Mouse (Mus musculus) lung, embryonic 14.5 days (tissue): ENCODE measurements around the gene Irx3. TPM values are rescaled to one million over a fixed set of nuclear protein-coding genes. Genes with fewer than 3 reads are reported as not detected.

Experiments used
- ATAC-seq: fragments of 200-750 bp; cut with Nextera tagmentation; 2 replicates; pipeline ENCODE4 v1.8.0; 2017; ENCODE audit warnings: mild to moderate bottlenecking, moderate TSS enrichment, moderate library complexity; ENCODE audit not compliant: insufficient read depth
- DNase-seq: peaks from one replicate; pipeline ENCODE4 v3.0.0-alpha.2; 2015
- H3K27ac ChIP-seq: fragments of 300-500 bp; sonication (generic); 2 replicates; pipeline ENCODE4 v1.5.1; 2014; ENCODE audit warnings: low read depth, mild to moderate bottlenecking, moderate library complexity
- H3K27me3 ChIP-seq: fragments of 300-500 bp; sonication (generic); 2 replicates; pipeline ENCODE4 v1.6.1; 2014; ENCODE audit warnings: low read length, control low read depth; ENCODE audit not compliant: insufficient read depth
- H3K36me3 ChIP-seq: fragments of 300-500 bp; sonication (generic); 2 replicates; pipeline ENCODE4 v1.6.1; 2014; ENCODE audit warnings: control low read depth; ENCODE audit not compliant: insufficient read depth
- H3K4me1 ChIP-seq: fragments of 300-500 bp; sonication (generic); 2 replicates; pipeline ENCODE4 v1.6.1; 2014; ENCODE audit warnings: antibody characterized with exemption, control low read depth; ENCODE audit not compliant: insufficient read depth
- H3K4me2 ChIP-seq: fragments of 300-500 bp; sonication (generic); 2 replicates; pipeline ENCODE4 v1.6.1; 2014; ENCODE audit warnings: mild to moderate bottlenecking
- H3K4me3 ChIP-seq: fragments of 300-500 bp; sonication (generic); 2 replicates; pipeline ENCODE4 v1.5.1; 2014; ENCODE audit warnings: low read depth, low read length
- H3K9ac ChIP-seq: fragments of 300-500 bp; sonication (generic); 2 replicates; pipeline ENCODE4 v1.6.1; 2014
- H3K9me3 ChIP-seq: fragments of 300-500 bp; sonication (generic); 2 replicates; pipeline ENCODE4 v1.6.1; 2016; ENCODE audit warnings: low read depth, low read length, control low read depth
- CTCF ChIP-seq: IDR thresholded peaks from 2 replicates; pipeline ENCODE4 v1.5.1; 2016; ENCODE audit warnings: antibody characterized with exemption, low read depth
- WGBS: fragments of 180-500 bp; shearing (Covaris S2); extraction: QIAGEN DNeasy Blood & Tissue Kit; methylation state at CpG from one replicate; pipeline ENCODE4 v1.1.7; 2014; 5-methylcytosine and 5-hydroxymethylcytosine counted together
- polyA plus RNA-seq: library from polyadenylated mRNA; unstranded; fragments of >200 nt; fragmentation: Nextera tagmentation; extraction: Ambion mirVana; gene quantifications from 2 replicates; pipeline ENCODE4 v1.2.1, GENCODE M21; 2014

Irx3 gene
- polyA plus RNA-seq, 1 experiment from 2014 or later = 29.9 TPM

DNA sequence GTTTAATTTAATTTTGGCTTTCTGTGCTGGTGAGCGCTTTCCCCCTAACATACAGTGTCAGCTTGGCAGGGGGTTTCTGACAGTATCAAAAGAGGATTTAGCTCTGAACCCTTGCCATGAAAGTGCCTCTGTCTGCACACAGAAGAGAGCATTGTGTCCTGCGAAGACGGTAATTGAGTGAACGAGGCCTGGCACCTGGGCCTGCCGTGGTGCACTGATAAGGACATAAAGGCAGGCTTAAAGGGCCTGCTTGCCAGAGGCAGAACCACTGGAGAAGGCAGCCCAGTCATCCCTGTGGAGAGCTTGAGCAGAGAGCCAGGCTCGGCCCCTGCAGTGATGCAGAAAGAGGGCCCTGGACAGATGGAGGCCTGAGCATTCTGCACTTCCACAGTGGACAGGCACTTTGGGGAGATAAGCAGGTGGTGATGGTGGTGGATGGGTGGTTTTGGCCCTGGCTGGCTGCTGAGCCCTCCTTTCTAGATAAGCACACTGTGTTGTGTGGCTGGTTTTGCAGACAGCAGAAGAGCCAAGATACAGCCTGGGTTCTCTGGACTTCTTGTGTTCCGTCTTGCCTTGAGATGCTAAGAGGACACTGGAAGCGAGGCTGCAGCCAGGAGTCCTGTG lies 36.3 kb downstream of the Irx3 start:
- no peaks in the 10 kb centered on the region for H3K36me3 ChIP-seq
- no peaks in the 10 kb centered on the region for H3K4me1 ChIP-seq
- ATAC-seq (no peak), DNase-seq (no peak)
- H3K27ac ChIP-seq = no peak overlapping the region
- H3K9ac ChIP-seq = no peak overlapping the region
- H3K4me3 ChIP-seq = no peak overlapping the region
- WGBS = 57% methylated on average over 8 of the region's 8 CpGs
- H3K9me3 ChIP-seq = no peaks in the 10 kb centered on the region
- no peaks in the 10 kb centered on the region for H3K27me3 ChIP-seq
- H3K4me2 ChIP-seq = no peak overlapping the region
- no peak for TF ChIP-seq CTCF

DNA sequence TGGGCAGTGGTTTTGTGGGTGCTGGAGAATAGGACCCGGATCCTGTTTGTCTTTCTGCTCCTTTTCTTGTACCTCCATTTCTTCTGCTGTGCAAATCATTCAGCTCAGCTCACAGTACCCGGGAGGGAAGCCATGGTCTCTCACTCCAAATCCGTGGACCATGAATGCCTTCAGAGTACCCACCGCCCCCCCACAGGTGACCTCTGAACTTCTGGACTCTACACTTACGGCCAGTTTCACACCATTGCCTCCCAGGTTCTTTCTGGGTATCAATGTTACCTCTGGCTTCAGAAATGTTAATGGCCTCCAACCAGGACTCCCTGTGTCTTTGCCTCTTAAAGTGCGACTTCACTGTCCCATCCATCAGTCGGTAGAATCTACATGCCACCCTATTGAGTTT lies 46.3 kb downstream of the Irx3 start:
- no peak for TF ChIP-seq CTCF
- no peaks in the 10 kb centered on the region for H3K36me3 ChIP-seq
- 79% methylated on average over 7 of the region's 7 CpGs for WGBS
- 0 out of 2 replicates have a peak, but pooled peaks cover 3% of the 10 kb centered on the region for H3K27me3 ChIP-seq
- DNase-seq (no peak), ATAC-seq (no peak)
- H3K9me3 ChIP-seq = no peaks in the 10 kb centered on the region
- H3K9ac ChIP-seq = no peak overlapping the region
- no peak overlapping the region for H3K4me2 ChIP-seq
- no peaks in the 10 kb centered on the region for H3K4me1 ChIP-seq
- no peak overlapping the region for H3K4me3 ChIP-seq
- no peak overlapping the region for H3K27ac ChIP-seq

DNA sequence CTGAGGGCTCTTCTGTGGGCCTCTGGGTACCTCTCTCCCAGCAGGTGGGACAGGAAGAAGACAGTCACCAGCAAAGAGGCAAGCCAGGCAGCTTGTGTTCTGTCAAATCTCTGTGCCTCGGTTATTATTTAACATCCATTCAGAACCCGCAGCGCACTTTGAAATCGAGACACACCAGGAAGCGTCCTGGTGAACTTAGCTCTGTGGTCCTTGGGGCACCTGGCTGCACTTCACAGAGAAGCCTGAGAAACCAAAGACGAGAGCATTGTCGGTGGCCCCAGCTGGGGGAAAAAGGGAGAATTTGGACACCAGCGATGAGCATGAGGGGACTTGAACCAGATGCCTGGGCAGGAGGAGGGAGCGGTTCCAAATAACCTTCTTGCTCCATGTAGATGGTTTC lies 46.8 kb downstream of the Irx3 start:
- no peak for ATAC-seq
- no peak for TF ChIP-seq CTCF
- no peak overlapping the region for H3K4me2 ChIP-seq
- H3K36me3 ChIP-seq = no peaks in the 10 kb centered on the region
- H3K4me3 ChIP-seq = no peak overlapping the region
- DNase-seq = no peak
- H3K9ac ChIP-seq = no peak overlapping the region
- no peaks in the 10 kb centered on the region for H3K4me1 ChIP-seq
- H3K27ac ChIP-seq = no peak overlapping the region
- 81% methylated on average over 9 of the region's 9 CpGs for WGBS
- no peaks in the 10 kb centered on the region for H3K9me3 ChIP-seq
- 0 out of 2 replicates have a peak, but pooled peaks cover 3% of the 10 kb centered on the region for H3K27me3 ChIP-seq

DNA sequence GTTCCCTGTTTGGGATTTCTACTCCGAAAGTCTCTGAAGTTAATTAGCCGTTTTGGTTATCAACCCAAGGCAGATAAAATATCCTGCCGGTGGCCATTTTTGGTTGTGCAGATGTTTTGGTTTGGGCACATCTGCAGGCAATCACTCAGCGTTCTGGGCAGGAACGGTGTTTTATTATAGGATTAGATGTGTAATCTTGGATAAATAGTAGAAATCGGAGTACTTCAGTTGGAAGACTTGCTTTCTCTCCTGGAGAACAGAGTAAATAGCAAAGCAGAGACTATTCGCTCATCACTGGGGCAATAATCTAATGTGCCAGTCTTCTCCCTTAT lies 51.1 kb downstream of the Irx3 start:
- H3K9me3 ChIP-seq = no peaks in the 10 kb centered on the region
- no peak overlapping the region for H3K4me3 ChIP-seq
- no peak overlapping the region for H3K9ac ChIP-seq
- H3K27ac ChIP-seq = no peak overlapping the region
- no peaks in the 10 kb centered on the region for H3K4me1 ChIP-seq
- no peak for TF ChIP-seq CTCF
- ATAC-seq = no peak
- no peak for DNase-seq
- H3K27me3 ChIP-seq = peaks cover 9% of the 10 kb centered on the region; the same call in 1 of the 2 replicates
- H3K36me3 ChIP-seq = no peaks in the 10 kb centered on the region
- H3K4me2 ChIP-seq = no peak overlapping the region
- 33% methylated on average over 7 of the region's 7 CpGs for WGBS

DNA sequence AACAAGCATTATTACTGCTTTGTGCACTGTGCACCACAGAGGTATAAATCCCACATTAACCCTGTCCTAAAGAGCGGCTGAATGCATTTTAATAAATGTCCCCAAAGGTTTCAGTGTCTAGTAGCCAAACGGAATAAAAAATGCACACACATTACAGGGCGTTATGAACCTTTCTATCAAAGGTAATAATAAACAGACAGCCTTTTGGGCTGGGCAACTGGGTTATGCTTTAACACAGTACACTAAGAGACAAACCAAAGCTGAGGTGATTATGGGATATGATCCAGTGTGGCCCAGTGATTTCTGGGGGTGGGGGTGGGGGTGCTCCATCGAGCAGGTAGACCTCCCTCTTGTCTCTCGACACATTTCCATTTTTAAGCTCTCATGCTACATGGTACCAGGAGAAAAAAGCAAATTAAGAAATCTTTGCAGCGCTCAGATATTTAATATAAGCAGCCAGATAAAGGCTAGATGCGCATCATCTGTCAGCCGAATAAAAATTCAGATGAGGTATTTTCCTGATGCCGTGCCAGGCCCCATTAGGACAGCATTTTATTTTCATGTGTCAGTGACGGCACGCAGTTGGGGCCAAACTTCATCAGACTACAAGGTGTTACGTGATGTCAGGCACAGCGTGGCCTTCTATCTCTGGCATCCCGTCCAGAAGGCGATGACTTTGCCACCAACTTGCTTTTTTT lies 51.6 kb downstream of the Irx3 start:
- no peak for ATAC-seq

DNA sequence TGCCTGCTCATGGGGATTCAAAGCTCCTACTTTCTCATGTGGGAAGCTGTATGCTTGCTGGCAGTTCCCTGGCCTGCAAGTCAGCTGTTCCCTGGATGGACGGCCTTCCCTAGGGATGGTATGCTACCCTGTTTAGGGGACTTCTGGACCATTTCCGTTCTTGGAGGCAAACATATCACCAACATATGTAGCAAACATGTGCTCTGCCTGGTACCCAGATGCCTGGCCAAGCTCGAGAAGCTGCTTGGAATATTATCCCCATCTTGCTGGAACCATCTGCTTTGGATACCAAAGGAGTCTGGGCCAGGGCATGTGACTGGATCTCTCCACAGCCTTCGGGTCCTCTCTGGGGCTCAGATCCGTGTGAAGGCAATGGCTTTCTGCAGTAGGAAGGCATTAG lies 52.5 kb downstream of the Irx3 start:
- WGBS = 66% methylated on average over 5 of the region's 5 CpGs
- Histone ChIP-seq H3K9ac (no peak overlapping the region), H3K27ac (no peak overlapping the region), H3K4me1 (no peaks in the 10 kb centered on the region), H3K4me2 (no peak overlapping the region), H3K27me3 (peaks cover 9% of the 10 kb centered on the region; the same call in 1 of the 2 replicates), H3K9me3 (no peaks in the 10 kb centered on the region), H3K36me3 (no peaks in the 10 kb centered on the region), H3K4me3 (no peak overlapping the region)
- no peak for TF ChIP-seq CTCF
- ATAC-seq (no peak), DNase-seq (no peak)

More for the DNA sequence above, 51.6 kb downstream of the Irx3 start:
- no peak overlapping the region for H3K4me3 ChIP-seq
- no peaks in the 10 kb centered on the region for H3K4me1 ChIP-seq
- no peaks in the 10 kb centered on the region for H3K36me3 ChIP-seq
- H3K27ac ChIP-seq = no peak overlapping the region
- DNase-seq = peak; percentile 63
- H3K9me3 ChIP-seq = no peaks in the 10 kb centered on the region
- peaks cover 9% of the 10 kb centered on the region; the same call in 1 of the 2 replicates for H3K27me3 ChIP-seq
- H3K9ac ChIP-seq = no peak overlapping the region
- WGBS = 45% methylated on average over 15 of the region's 15 CpGs
- TF ChIP-seq CTCF = no peak
- H3K4me2 ChIP-seq = no peak overlapping the region
